Mouse (Mus musculus): ENCODE results near the gene Gzme.

DNA sequence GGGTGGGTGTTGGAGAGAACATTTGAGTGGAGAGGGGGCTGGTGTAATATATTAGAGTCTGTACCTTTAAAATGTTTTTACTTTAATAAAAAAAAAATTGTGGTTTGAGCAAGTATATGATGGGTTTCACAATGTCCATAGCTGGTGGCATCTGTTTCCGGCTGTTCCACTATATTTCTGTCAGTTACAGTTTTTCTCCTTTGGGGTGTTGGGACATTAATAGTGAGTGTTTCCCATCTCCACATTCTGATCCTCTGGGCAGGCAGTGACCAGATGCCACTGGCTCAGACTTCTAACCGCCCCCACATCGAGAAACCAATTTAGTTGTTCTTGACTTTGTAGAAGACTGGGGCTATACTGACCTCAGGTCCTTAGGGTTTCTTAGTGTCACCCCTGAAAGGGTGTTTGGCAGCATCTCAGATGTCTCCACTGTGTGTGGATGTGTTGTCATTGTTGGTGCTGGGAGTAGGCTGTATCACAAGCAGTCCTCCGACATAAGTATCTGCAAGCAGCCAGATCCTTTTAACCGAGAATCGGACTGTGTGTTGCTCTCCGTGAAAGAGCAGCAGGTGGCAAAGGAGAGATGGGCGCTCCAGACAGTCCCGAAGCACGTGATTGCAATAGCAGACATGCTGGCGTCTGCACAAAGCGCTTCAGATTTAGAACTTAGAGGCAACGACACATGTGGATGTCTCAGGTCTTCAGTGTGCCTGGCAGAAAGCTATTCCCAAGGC is 14.8 kb downstream of the Gzme start:
- no peak for TF ChIP-seq POLR2A (IDR thresholded peaks at IDR 0.05; ENCODE audit: borderline replicate concordance, low read depth, low read length)
- TF ChIP-seq CTCF (IDR thresholded peaks at IDR 0.05; ENCODE audit: low read depth, low read length) = no peak
